Mouse (Mus musculus) olfactory bulb, adult 2 months (tissue): ENCODE measurements at regions not wholly inside any gene's neighbourhood (a gene's known extent, or its start where the extent isn't known, plus 50 kb on each side); places are given as distances from the start of the nearest gene placed in this dataset.

Source experiments
- H3K27ac ChIP-seq: fragments of 200-500 bp; 2 replicates; pipeline ENCODE4 v1.5.1; 2012; ENCODE audit warnings: low read depth, low read length; ENCODE audit not compliant: insufficient read depth
- H3K4me1 ChIP-seq: fragments of 200-500 bp; 2 replicates; pipeline ENCODE4 v1.6.1; 2012; ENCODE audit warnings: low read length; ENCODE audit not compliant: control insufficient read depth, insufficient read depth
- H3K4me3 ChIP-seq: fragments of 200-500 bp; 2 replicates; pipeline ENCODE4 v1.5.1; 2012; ENCODE audit warnings: mild to moderate bottlenecking, low read depth, low read length, moderate library complexity; ENCODE audit not compliant: insufficient read depth
- CTCF ChIP-seq: fragments of 200-500 bp; IDR thresholded peaks from 2 replicates; pipeline ENCODE4 v1.5.1; 2012; ENCODE audit warnings: low read depth, mild to moderate bottlenecking, low read length, moderate library complexity; ENCODE audit not compliant: insufficient read depth
- POLR2A ChIP-seq: fragments of 200-500 bp; IDR thresholded peaks from 2 replicates; pipeline ENCODE4 v1.6.1; 2012; ENCODE audit warnings: mild to moderate bottlenecking, low read depth, low read length, moderate library complexity; ENCODE audit not compliant: insufficient read depth
- WGBS: fragments of 180-500 bp; shearing (Covaris S2); methylation state at CpG from one replicate; pipeline ENCODE4 v1.1.7; 2018; 5-methylcytosine and 5-hydroxymethylcytosine counted together

GRCm38 (mm10) chr15:72101730-72102129 lies 1732.6 kb upstream of the Gm6569 start:
- 74% methylated on average over 1 of the region's 1 CpGs for WGBS
- no peak overlapping the region for H3K27ac ChIP-seq
- H3K4me3 ChIP-seq = no peak overlapping the region
- TF ChIP-seq CTCF (no peak), POLR2A (no peak)
- H3K4me1 ChIP-seq = no peaks in the 10 kb centered on the region

GRCm38 (mm10) chr15:72105830-72106413 lies 1728.4 kb upstream of the Gm6569 start:
- TF ChIP-seq POLR2A (no peak), CTCF (no peak)
- no peak overlapping the region for H3K4me3 ChIP-seq
- 65% methylated on average over 4 of the region's 4 CpGs for WGBS
- H3K27ac ChIP-seq = no peak overlapping the region
- H3K4me1 ChIP-seq = no peaks in the 10 kb centered on the region

- Histone ChIP-seq H3K27ac (no peak overlapping the region), H3K4me3 (no peak overlapping the region), H3K4me1 (no peaks in the 10 kb centered on the region)
- no peak for TF ChIP-seq CTCF
- 81% methylated on average over 1 of the region's 1 CpGs for WGBS
Observed at GRCm38 (mm10) chr15:72110520-72110919, 1723.8 kb upstream of the Gm6569 start.

- no peak overlapping the region for H3K27ac ChIP-seq
- no peak overlapping the region for H3K4me3 ChIP-seq
- no peaks in the 10 kb centered on the region for H3K4me1 ChIP-seq
- WGBS = 54% methylated on average over 4 of the region's 4 CpGs
- TF ChIP-seq CTCF = no peak
- no peak for TF ChIP-seq POLR2A
Observed at GRCm38 (mm10) chr15:72116772-72117171, 1717.6 kb upstream of the Gm6569 start.

GRCm38 (mm10) chr15:72134226-72134625 lies 1700.1 kb upstream of the Gm6569 start:
- H3K27ac ChIP-seq = no peak overlapping the region
- H3K4me3 ChIP-seq = no peak overlapping the region
- no peaks in the 10 kb centered on the region for H3K4me1 ChIP-seq
- TF ChIP-seq POLR2A (no peak), CTCF (no peak)
- 76% methylated on average over 8 of the region's 8 CpGs for WGBS

- Histone ChIP-seq H3K27ac (no peak overlapping the region), H3K4me1 (no peaks in the 10 kb centered on the region), H3K4me3 (no peak overlapping the region)
- 77% methylated on average over 4 of the region's 4 CpGs for WGBS
- no peak for TF ChIP-seq POLR2A
- no peak for TF ChIP-seq CTCF
Observed at GRCm38 (mm10) chr15:72135992-72136617, 1698.3 kb upstream of the Gm6569 start.

GRCm38 (mm10) chr15:72140122-72140521 lies 1694.2 kb upstream of the Gm6569 start:
- Histone ChIP-seq H3K4me3 (no peak overlapping the region), H3K27ac (no peak overlapping the region), H3K4me1 (no peaks in the 10 kb centered on the region)
- no peak for TF ChIP-seq POLR2A
- no peak for TF ChIP-seq CTCF
- WGBS = 91% methylated on average over 2 of the region's 2 CpGs

- TF ChIP-seq CTCF (no peak), POLR2A (no peak)
- 87% methylated on average over 6 of the region's 6 CpGs for WGBS
- Histone ChIP-seq H3K27ac (no peak overlapping the region), H3K4me3 (no peak overlapping the region), H3K4me1 (no peaks in the 10 kb centered on the region)
Observed at GRCm38 (mm10) chr15:72150581-72150980, 1683.8 kb upstream of the Gm6569 start.

GRCm38 (mm10) chr15:72158505-72158904 lies 1675.9 kb upstream of the Gm6569 start:
- Histone ChIP-seq H3K4me3 (no peak overlapping the region), H3K4me1 (no peaks in the 10 kb centered on the region), H3K27ac (no peak overlapping the region)
- no peak for TF ChIP-seq POLR2A
- TF ChIP-seq CTCF = no peak
- whole genome bisulfite sequencing = 59% methylated on average over 3 of the region's 3 CpGs
